Mouse (Mus musculus) G1E-ER4 (cell line): ENCODE data around the gene Slc10a7. TPM values are rescaled to one million over a fixed set of nuclear protein-coding genes. Genes with fewer than 3 reads are reported as not detected.

Experiments
- GATA1 ChIP-seq: IDR thresholded peaks from one replicate; pipeline ENCODE4 v1.8.0; 2012; ENCODE audit warnings: low read length, inconsistent platforms
- polyA plus RNA-seq: library from polyadenylated mRNA; stranded (reverse); fragments of >175 nt; gene quantifications from 2 replicates; pipeline ENCODE4 v1.2.3, GENCODE M21; 2012

Gene Slc10a7
- polyA plus RNA-seq, 1 experiment: 5.8 TPM

DNA sequence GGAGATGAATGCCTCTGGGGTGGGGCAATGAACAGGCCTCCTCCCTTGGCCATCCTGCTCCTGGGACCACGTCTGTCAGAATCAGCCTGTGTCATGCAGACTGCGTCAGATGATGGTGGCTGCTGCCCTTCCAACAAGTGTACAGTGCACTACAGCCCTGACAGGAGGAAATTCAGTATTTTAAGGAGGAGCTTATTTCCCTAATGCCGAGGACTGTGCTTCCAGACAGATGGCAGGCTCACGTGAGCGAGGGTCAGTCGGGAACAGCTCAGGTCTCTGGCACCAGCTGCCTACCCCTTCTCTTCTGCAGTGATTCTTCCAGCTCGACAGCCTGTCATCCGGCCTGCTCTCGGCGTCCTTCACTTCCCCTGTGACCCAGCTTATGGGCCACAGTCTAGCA lies 181.6 kb downstream of the Slc10a7 start:
- no peak for TF ChIP-seq GATA1

DNA sequence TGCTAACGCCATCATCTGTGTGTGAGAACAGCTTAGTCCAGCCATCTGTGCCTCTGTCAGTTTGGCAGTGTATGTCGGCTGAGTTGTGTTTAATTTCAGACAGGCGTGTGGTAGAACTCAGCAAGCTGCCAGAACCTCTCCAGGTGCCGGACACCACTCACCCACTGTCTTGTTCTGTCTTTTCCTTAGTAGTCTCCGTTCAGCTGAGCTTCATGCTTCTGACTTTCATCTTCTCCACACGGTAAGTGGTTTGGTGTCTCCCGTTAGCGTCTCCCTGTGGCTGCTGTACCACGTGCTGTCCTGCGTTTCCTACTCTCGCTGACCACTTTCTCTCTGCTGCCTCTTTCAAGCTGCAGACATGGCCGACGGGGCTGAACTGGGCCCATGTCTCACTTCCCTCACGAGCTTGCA lies 189.2 kb downstream of the Slc10a7 start:
- TF ChIP-seq GATA1: no peak

DNA sequence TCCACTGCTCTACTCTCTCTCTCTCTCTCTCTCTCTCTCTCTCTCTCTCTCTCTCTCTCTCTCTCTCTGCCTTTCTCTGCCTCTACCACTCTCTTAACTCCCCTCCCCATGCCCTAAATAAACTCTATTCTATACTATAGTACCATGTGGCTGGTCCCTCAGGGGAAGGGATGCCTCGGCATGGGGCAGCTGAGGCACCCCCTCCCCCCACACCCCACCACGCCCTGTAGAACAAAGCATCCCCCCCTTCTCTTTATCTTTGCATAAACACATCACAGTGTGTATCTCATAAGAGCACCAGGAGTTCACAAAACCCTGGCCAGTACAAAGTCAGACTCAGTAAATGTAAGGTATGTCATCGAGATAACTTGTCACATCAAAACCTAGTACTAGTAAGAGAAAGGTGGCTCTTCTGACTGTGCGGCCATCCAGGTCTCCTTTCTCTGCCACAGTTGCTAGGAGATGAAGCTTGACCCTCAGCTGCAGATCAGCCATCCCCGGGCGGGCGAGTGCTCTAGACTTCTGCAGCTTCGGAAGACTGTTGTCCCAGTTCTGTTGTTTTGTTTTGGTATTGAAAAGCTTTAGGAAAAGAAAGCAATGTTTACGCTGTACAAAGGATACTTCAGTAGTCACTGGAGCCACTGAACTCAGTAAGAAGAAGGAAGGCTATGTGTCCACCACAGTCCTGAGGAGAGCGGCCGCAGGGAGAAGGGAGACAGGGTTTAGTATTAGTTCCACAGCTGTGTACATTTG lies 194.1 kb downstream of the Slc10a7 start:
- no peak for TF ChIP-seq GATA1

DNA sequence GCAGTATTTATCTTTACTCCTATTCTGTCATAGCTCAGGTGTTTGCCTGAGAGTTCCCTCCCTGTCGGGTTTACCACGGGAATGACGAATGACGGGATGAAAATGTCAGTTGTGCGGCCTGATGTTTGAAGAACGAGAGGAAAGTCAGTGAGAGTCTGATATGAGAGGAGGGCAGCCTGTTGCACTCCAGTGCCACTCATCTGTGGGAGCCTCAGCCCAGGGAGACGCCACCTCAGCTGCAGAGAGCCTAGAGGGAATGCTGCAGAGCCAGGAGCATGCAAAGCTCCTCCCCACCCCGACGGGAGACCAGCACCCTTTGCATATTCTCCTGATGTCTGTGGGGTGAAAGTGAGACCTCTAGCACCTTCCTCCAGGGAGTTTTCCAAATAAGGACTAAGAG lies 196.8 kb downstream of the Slc10a7 start:
- no peak for TF ChIP-seq GATA1

DNA sequence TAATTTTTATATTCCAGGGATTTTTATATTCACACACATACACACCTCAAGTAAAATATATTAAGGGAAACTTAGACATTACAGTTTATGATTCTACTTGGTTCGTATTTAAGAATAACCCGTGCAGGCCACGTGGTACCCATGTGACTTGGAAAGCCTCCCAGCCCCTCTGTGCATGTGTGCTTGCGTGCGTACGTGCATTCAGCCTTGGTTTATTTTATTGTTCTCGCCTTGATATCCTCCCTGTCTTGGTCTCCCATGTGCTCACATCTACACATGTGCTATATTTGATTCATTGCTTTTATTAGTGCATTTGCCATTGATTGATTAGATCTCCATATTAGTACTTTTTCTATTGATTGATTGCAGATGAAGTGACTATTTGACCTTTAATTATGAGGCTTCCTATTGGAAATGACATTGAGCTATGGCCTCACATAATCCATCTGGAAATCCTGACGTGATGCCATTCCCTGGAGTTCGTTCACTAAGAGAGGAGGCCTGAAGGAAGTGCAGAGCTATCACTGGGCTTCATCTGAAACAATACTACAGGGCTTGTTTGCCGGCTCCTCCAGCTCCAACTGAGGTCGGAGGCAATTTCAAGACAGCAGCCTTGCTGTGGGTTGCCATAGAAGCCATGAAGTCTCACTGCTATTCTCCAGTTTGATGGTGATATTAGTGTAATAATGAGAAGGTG lies 200.9 kb downstream of the Slc10a7 start:
- TF ChIP-seq GATA1: no peak

DNA sequence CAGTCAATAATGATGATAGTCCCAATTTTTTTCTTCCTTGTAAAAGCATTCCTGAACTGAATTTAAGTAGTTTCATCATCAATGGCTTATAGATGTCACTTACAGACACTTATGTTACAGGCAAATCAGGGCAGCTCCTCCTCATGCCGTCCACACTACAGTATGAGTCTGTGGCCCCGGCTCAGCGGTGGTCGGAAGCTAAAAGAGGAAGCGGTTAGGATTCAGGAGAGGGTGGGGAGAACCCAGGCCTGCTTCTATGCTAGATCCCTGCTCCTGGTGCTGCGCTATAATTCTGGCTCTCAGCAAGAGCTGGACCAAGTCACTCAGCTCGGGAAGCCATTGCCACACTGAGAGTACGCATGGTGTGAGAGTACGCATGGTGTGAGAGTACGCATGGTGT lies 201.8 kb downstream of the Slc10a7 start:
- TF ChIP-seq GATA1: no peak

DNA sequence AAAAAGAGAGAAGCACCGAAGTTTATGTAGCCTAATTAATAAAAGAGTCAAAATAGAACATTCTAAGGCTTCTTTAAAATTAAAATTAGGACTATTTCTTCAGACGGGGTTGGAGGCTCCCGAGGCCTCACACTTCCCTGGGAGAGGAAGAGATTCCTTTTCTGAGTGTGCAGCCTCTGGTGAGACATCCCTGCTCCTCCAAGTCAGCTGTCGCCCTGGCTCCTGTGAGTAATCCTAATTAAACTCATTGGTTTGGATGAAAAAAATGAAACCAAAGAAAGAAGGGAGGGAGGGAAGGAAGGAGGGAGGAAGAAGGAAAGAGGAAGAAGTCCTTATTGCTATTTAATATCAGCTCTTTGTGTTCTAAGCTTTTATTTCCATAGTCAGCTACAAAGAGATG lies 205.7 kb downstream of the Slc10a7 start:
- TF ChIP-seq GATA1: no peak

DNA sequence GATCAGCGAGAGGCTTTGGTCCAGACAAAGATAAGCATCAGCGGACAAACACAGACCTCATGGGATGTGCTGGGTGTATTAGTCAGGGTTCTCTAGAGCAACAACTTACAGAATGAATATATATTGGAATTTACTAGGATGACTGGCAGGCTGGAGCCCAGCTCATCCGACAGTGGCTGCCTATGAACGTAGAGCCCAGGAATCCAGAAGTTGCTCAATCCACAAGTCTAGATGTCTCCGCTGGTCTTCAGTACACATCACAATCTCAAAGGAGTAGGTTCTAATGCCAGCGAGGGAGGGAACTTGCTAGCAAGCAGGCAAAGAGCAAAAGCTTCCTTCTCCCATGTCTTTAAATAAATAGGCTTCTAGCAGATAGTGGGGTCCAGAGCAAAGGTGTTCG lies 207.4 kb downstream of the Slc10a7 start:
- TF ChIP-seq GATA1: no peak

DNA sequence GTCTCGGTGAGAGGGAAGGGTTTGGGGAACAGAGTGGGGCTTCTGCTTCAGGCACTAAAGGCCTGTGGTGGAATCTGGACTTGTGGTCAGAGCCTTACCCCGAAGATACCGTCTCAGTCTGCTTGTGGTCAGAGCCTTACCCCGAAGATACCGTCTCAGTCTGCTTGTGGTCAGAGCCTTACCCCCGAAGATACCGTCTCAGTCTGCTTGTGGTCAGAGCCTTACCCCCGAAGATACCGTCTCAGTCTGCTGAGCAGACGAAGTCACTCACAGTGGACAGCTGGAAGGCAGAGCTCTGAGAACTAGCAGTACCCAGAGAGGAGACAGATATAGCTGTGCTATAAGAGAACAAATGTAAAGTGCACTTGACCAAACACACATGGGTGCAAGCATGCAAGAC lies 208.0 kb downstream of the Slc10a7 start:
- peak; percentile 81 for TF ChIP-seq GATA1

DNA sequence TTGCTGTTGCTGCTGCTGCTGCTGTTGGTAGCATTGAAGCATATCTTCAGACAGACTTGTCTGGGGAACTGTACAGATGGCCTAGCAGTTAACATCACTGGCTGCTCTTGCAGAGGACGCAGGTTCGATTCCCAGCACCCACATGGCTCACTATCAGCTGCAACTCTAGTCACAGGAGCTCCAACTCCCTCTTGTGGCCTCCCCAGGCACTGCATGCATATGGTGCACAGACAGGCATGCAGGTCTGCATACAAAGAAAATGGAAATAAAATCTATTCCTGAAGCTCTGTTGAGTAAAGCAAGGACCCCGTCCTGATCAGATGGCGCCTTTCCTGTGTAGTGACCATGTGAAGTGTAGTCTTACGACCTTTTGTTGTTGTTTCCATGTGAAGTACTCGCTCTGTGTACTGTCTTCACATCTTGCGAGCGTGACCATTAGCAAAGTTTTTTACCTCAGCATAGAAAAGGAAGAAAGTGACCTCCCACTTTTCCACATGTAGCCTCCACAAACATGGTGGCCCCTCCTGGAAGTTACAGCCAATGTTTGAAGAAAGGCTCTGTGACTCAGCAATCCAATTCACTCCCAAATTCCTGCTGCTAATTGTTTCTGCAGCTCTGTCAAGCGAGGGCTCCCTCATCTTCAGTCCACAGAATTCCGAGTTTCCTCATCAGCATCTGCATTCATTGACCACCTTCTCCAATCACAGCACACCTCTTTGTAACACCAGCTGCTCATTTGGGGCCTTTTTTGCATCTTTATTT lies 210.3 kb downstream of the Slc10a7 start:
- no peak for TF ChIP-seq GATA1

DNA sequence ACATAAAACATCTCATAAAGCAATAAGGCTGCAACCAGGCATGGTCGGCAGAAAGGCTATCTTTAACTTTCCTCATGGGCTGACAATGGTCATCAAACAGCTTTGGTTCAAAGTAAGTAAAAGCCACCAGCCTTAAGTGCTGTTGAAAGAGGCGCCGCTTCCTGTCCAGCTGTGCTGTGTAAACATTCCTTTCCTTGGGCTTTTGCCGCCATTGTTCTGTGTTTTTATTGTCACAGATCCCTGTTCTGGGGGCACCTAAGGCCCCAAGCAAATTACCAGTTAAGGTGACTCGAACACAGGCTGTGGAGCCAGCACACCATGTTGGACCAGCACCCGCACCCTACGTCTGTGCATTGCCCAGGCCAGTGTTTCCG lies 210.9 kb downstream of the Slc10a7 start:
- no peak for TF ChIP-seq GATA1

DNA sequence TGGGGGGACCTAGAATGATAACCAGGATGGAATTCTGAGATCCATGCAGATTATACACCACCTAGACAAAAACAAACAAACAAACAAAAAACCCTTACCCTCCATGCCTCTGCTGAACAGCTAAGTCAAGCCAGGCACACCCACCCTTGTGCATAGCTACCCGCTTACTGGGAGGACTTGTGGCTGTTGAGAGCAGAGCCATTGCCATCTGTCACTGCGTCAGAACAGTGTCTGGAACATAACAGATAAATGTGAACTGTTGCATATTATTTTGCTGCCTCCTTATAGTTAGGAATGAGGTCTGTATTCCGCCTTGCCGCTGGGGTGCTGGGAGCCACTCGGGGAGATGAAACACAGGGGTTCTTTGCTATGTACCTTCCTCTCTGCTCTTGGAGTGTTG lies 212.4 kb downstream of the Slc10a7 start:
- no peak for TF ChIP-seq GATA1

DNA sequence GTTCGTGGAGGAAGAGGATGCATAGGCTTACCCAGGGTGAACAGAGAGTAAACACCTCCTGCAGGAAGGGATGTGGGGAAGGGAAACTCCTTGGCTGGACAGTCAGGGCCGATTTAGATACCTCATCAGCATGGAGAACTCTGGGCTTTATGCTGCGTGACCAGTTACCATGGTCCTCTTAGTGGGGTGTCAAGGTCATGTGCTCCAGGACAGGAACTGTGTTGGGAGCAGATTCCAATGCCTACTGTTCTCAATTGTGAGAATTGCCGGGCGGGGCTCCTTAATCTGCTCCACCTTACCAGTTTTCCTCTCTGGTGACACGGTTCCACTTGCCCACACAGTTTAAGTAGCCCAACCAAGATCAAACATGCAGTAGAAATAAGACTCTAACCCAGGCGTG lies 213.1 kb downstream of the Slc10a7 start:
- TF ChIP-seq GATA1: no peak

DNA sequence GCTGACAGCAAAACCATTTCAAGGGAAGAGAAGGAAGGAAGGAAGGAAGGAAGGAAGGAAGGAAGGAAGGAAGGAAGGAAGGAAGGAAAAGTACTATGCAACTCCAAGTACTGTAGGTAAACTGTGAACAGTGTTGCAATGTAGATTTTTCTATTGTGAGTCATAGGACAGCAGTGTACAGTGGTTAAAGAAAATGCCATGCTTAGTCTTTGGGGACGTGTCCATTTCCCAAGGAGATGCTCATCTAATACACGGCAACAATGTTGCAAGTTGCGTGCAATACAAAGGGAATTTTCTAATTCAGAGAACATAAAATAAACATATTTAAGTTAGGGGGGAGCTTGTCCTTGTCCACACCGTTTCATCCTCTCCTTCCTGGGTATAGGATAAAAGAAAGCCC lies 215.7 kb downstream of the Slc10a7 start:
- no peak for TF ChIP-seq GATA1

DNA sequence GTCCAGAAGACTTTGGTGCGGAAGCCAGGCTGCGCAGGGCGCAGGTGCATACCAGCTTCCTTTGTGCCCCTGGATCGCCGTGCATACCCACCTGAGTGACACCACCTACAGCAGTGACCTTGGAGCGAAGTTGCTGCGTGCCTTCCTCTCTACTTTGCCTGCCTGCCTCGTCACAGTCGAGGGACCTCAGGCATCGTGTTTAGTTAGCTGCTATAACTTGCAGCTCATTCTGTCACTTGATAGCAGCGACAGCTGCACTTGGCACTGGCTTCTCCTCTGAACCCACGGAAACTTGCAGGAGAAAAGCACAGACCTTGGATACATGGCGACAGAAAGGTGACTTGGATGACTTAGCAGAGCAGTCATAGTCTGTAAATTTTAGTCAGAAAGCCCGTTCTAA lies 219.1 kb downstream of the Slc10a7 start:
- TF ChIP-seq GATA1: no peak

DNA sequence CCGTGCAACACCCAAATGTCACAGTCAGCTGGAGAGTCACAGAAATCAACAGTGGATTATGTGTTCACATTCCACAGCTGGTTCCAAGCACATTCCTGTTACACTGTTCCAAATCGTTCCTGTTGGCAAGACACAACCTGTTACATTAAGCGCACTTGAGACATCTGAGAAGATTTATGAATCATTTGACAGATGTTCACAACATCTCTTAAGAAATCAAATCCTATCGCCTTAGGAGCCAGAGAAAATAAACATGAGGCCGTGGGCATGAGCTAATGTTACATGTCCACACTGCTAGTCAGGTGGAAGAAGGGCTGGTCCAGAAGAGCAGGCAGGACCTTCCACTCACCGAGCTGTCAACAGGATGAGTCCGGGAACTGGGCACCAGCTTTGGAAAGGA lies 223.3 kb downstream of the Slc10a7 start:
- no peak for TF ChIP-seq GATA1

DNA sequence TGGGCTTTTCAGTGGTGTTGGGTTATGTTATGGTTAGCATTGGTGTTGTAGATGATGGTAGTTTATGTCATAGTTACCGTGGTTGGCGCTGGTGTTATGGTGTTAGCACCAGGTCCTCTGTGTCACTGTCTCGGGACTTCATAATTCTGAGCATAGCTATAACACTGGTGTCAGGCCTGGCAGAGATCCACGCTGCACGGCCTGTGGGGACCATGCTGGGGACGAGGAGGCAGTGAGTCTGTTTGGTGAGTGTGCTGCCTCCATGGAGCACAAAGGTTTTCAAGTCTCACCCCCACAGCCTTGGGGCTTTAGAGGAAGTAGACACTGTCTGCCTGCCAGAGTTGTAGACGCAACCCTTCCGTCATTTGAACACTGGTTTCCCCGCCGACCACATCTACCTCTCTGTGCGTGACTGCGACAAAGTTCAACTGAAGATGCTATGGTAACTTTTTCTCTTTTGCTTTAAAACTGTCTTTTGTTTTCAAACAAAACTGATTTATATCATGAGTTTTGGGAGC lies 223.9 kb downstream of the Slc10a7 start:
- no peak for TF ChIP-seq GATA1
